Mouse (Mus musculus) layer of hippocampus, adult 8-10 months (tissue): ENCODE measurements around the gene Taar7d. TPM values are rescaled to one million over a fixed set of nuclear protein-coding genes. Genes with fewer than 3 reads are reported as not detected.

Experiments used
- total RNA-seq, 4 experiments: library from RNA; stranded (reverse); gene quantifications; 2 replicates each; pipeline ENCODE4 v1.2.4; 2022

Gene Taar7d
- total RNA-seq, 4 experiments from 2014 or later = not detected

Other genes with a start within 250 kb of the Taar7d start
- 100 to 1,000 TPM; 110 to 313 (median 237) TPM for gene Rps12, start 239.9 kb upstream of the Taar7d start, total RNA-seq
- 10 to 100 TPM; 25.1 to 32.1 (median 29.6) TPM for gene Slc18b1, start 230.2 kb upstream of the Taar7d start, total RNA-seq
- under 1 TPM in 3 of 4 experiments, not detected in 1; 0.17 to 0.36 (median 0.35) TPM for gene Vnn3, start 175.8 kb upstream of the Taar7d start, total RNA-seq
- not detected for gene Vnn1, start 132.5 kb upstream of the Taar7d start, total RNA-seq
- gene Taar1, start 106.9 kb upstream of the Taar7d start, total RNA-seq = not detected
- gene Taar2, start 88.7 kb upstream of the Taar7d start, total RNA-seq = not detected
- gene Taar3, start 77.7 kb upstream of the Taar7d start, total RNA-seq = not detected
- gene Taar4, start 66.7 kb upstream of the Taar7d start, total RNA-seq = not detected
- not detected for gene Taar5, start 56.5 kb upstream of the Taar7d start, total RNA-seq
- gene Taar6, start 41.6 kb upstream of the Taar7d start, total RNA-seq = not detected
- gene Taar7a, start 33.7 kb upstream of the Taar7d start, total RNA-seq = not detected
- gene Taar7b, start 27.3 kb upstream of the Taar7d start, total RNA-seq = not detected
- not detected for gene Taar7e, start 10.4 kb downstream of the Taar7d start, total RNA-seq
- gene Taar7f, start 22.3 kb downstream of the Taar7d start, total RNA-seq = not detected
- not detected for gene Taar8a, start 49.3 kb downstream of the Taar7d start, total RNA-seq
- gene Taar8b, start 65.1 kb downstream of the Taar7d start, total RNA-seq = not detected
- gene Taar8c, start 74.7 kb downstream of the Taar7d start, total RNA-seq = not detected
- not detected for gene Taar9, start 82.3 kb downstream of the Taar7d start, total RNA-seq
- gene Stx7, start 122.1 kb downstream of the Taar7d start, total RNA-seq = 100 to 1,000 TPM; 113 to 155 (median 140) TPM
- gene Moxd1, start 196.3 kb downstream of the Taar7d start, total RNA-seq = 10 to 100 TPM in 1 of 4 experiments, 1 to 10 TPM in 3; 7.0 to 10.9 (median 7.5) TPM